Mouse (Mus musculus) limb, embryonic 13.5 days (tissue): ENCODE measurements around the gene Tgm5. TPM values are rescaled to one million over a fixed set of nuclear protein-coding genes. Genes with fewer than 3 reads are reported as not detected.

ENCODE experiments used
- ATAC-seq: fragments of 200-750 bp; cut with Nextera tagmentation; 2 replicates; pipeline ENCODE4 v1.8.0; 2017; ENCODE audit warnings: low read depth, moderate number of reproducible peaks, moderate TSS enrichment; ENCODE audit not compliant: low FRiP score
- H3K27ac ChIP-seq: fragments of 300-500 bp; sonication (generic); 2 replicates; pipeline ENCODE4 v1.5.1; 2015; ENCODE audit warnings: inconsistent platforms, mild to moderate bottlenecking, moderate library complexity
- H3K27me3 ChIP-seq: fragments of 300-500 bp; sonication (generic); 2 replicates; pipeline ENCODE4 v1.6.1; 2015; ENCODE audit warnings: mild to moderate bottlenecking, inconsistent platforms
- H3K36me3 ChIP-seq: fragments of 300-500 bp; sonication (generic); 2 replicates; pipeline ENCODE4 v1.6.1; 2015; ENCODE audit warnings: inconsistent platforms, mild to moderate bottlenecking, moderate library complexity
- H3K4me1 ChIP-seq: fragments of 300-500 bp; sonication (generic); 2 replicates; pipeline ENCODE4 v1.6.1; 2015; ENCODE audit warnings: inconsistent platforms
- H3K4me2 ChIP-seq: fragments of 300-500 bp; sonication (generic); replicated peaks from 2 replicates; pipeline ENCODE4 v1.6.1; 2015; ENCODE audit warnings: inconsistent platforms, mild to moderate bottlenecking, moderate library complexity
- H3K4me3 ChIP-seq: fragments of 300-500 bp; sonication (generic); 2 replicates; pipeline ENCODE4 v1.5.1; 2015; ENCODE audit warnings: moderate library complexity, mild to moderate bottlenecking, inconsistent platforms
- H3K9ac ChIP-seq: fragments of 300-500 bp; sonication (generic); 2 replicates; pipeline ENCODE4 v1.6.1; 2015; ENCODE audit warnings: mild to moderate bottlenecking, inconsistent platforms
- H3K9me3 ChIP-seq: fragments of 300-500 bp; sonication (generic); 2 replicates; pipeline ENCODE4 v1.6.1; 2016; ENCODE audit warnings: inconsistent platforms
- WGBS: fragments of 180-500 bp; shearing (Covaris S2); methylation state at CpG from one replicate; pipeline ENCODE4 v1.1.7; 2015; 5-methylcytosine and 5-hydroxymethylcytosine counted together
- polyA plus RNA-seq: library from polyadenylated mRNA; unstranded; fragments of >200 nt; fragmentation: Nextera tagmentation; extraction: Ambion mirVana; gene quantifications from 2 replicates; pipeline ENCODE4 v1.2.1, GENCODE M21; 2015

Tgm5 gene
- polyA plus RNA-seq, 1 experiment from 2014 or later = not detected

- no peak overlapping the region for H3K4me2 ChIP-seq
- no peak overlapping the region for H3K4me3 ChIP-seq
- ATAC-seq = no peak
- no peak overlapping the region for H3K27ac ChIP-seq
- no peaks in the 10 kb centered on the region for H3K9me3 ChIP-seq
- H3K27me3 ChIP-seq = no peaks in the 10 kb centered on the region
- H3K4me1 ChIP-seq = no peaks in the 10 kb centered on the region
- no peak overlapping the region for H3K9ac ChIP-seq
- 90% methylated on average over 1 of the region's 1 CpGs for WGBS
- H3K36me3 ChIP-seq = no peaks in the 10 kb centered on the region
Observed at GRCm38 (mm10) chr2:121082626-121083025, 3.0 kb downstream of the Tgm5 start.

- Histone ChIP-seq H3K4me2 (no peak overlapping the region), H3K9me3 (no peaks in the 10 kb centered on the region), H3K36me3 (no peaks in the 10 kb centered on the region), H3K27me3 (no peaks in the 10 kb centered on the region), H3K4me3 (no peak overlapping the region), H3K9ac (no peak overlapping the region), H3K4me1 (no peaks in the 10 kb centered on the region), H3K27ac (no peak overlapping the region)
- no peak for ATAC-seq
- 77% methylated on average over 7 of the region's 7 CpGs for WGBS
Observed at GRCm38 (mm10) chr2:121074747-121075146, 10.9 kb downstream of the Tgm5 start.

- Histone ChIP-seq H3K4me2 (no peak overlapping the region), H3K4me3 (no peak overlapping the region), H3K36me3 (no peaks in the 10 kb centered on the region), H3K27ac (no peak overlapping the region), H3K9ac (no peak overlapping the region), H3K4me1 (no peaks in the 10 kb centered on the region), H3K27me3 (no peaks in the 10 kb centered on the region), H3K9me3 (no peaks in the 10 kb centered on the region)
- no peak for ATAC-seq
- WGBS = 77% methylated on average over 6 of the region's 6 CpGs
Observed at GRCm38 (mm10) chr2:121071871-121072270, 13.8 kb downstream of the Tgm5 start.

GRCm38 (mm10) chr2:121069506-121069905, 16.1 kb downstream of the Tgm5 start:
- 69% methylated on average over 6 of the region's 6 CpGs for WGBS

GRCm38 (mm10) chr2:121067116-121067515, 18.5 kb downstream of the Tgm5 start:
- no peaks in the 10 kb centered on the region for H3K9me3 ChIP-seq
- 70% methylated on average over 4 of the region's 4 CpGs for WGBS
- no peak overlapping the region for H3K4me2 ChIP-seq
- no peaks in the 10 kb centered on the region for H3K27me3 ChIP-seq
- H3K36me3 ChIP-seq = no peaks in the 10 kb centered on the region
- H3K4me3 ChIP-seq = no peak overlapping the region
- no peaks in the 10 kb centered on the region for H3K4me1 ChIP-seq
- H3K27ac ChIP-seq = no peak overlapping the region
- no peak for ATAC-seq
- no peak overlapping the region for H3K9ac ChIP-seq

More at GRCm38 (mm10) chr2:121069506-121069905, 16.1 kb downstream of the Tgm5 start:
- H3K9ac ChIP-seq = no peak overlapping the region
- ATAC-seq = no peak
- H3K27ac ChIP-seq = no peak overlapping the region
- no peaks in the 10 kb centered on the region for H3K27me3 ChIP-seq
- H3K9me3 ChIP-seq = no peaks in the 10 kb centered on the region
- no peaks in the 10 kb centered on the region for H3K4me1 ChIP-seq
- H3K4me3 ChIP-seq = no peak overlapping the region
- H3K36me3 ChIP-seq = no peaks in the 10 kb centered on the region
- no peak overlapping the region for H3K4me2 ChIP-seq

- ATAC-seq = no peak
- H3K9ac ChIP-seq = no peak overlapping the region
- H3K4me2 ChIP-seq = no peak overlapping the region
- no peak overlapping the region for H3K27ac ChIP-seq
- no peak overlapping the region for H3K4me3 ChIP-seq
- no peaks in the 10 kb centered on the region for H3K9me3 ChIP-seq
- 52% methylated on average over 2 of the region's 2 CpGs for WGBS
- no peaks in the 10 kb centered on the region for H3K36me3 ChIP-seq
- H3K4me1 ChIP-seq = no peaks in the 10 kb centered on the region
- no peaks in the 10 kb centered on the region for H3K27me3 ChIP-seq
Observed at GRCm38 (mm10) chr2:121061315-121061714, 24.3 kb downstream of the Tgm5 start.

GRCm38 (mm10) chr2:121057997-121058396, 27.6 kb downstream of the Tgm5 start:
- Histone ChIP-seq H3K4me2 (no peak overlapping the region), H3K36me3 (no peaks in the 10 kb centered on the region), H3K27ac (no peak overlapping the region), H3K27me3 (no peaks in the 10 kb centered on the region), H3K9ac (no peak overlapping the region), H3K4me3 (no peak overlapping the region), H3K4me1 (no peaks in the 10 kb centered on the region), H3K9me3 (no peaks in the 10 kb centered on the region)
- WGBS = 65% methylated on average over 6 of the region's 6 CpGs
- no peak for ATAC-seq

- Histone ChIP-seq H3K4me2 (no peak overlapping the region), H3K4me3 (no peak overlapping the region), H3K9ac (no peak overlapping the region), H3K4me1 (no peaks in the 10 kb centered on the region), H3K36me3 (no peaks in the 10 kb centered on the region), H3K27ac (no peak overlapping the region), H3K27me3 (no peaks in the 10 kb centered on the region), H3K9me3 (no peaks in the 10 kb centered on the region)
- 85% methylated on average over 6 of the region's 6 CpGs for WGBS
- ATAC-seq = no peak
Observed at GRCm38 (mm10) chr2:121055915-121056314, 29.7 kb downstream of the Tgm5 start.

GRCm38 (mm10) chr2:121054060-121054459, 31.6 kb downstream of the Tgm5 start:
- H3K4me2 ChIP-seq = no peak overlapping the region
- H3K4me1 ChIP-seq = no peaks in the 10 kb centered on the region
- no peak overlapping the region for H3K9ac ChIP-seq
- WGBS = 74% methylated on average over 2 of the region's 2 CpGs
- no peak for ATAC-seq
- no peak overlapping the region for H3K27ac ChIP-seq
- no peak overlapping the region for H3K4me3 ChIP-seq
- H3K27me3 ChIP-seq = no peaks in the 10 kb centered on the region
- H3K36me3 ChIP-seq = no peaks in the 10 kb centered on the region
- H3K9me3 ChIP-seq = no peaks in the 10 kb centered on the region

- no peak overlapping the region for H3K9ac ChIP-seq
- WGBS = 91% methylated on average over 5 of the region's 5 CpGs
- no peak overlapping the region for H3K4me2 ChIP-seq
- H3K4me3 ChIP-seq = no peak overlapping the region
- H3K36me3 ChIP-seq = no peaks in the 10 kb centered on the region
- ATAC-seq = no peak
- no peaks in the 10 kb centered on the region for H3K27me3 ChIP-seq
- no peaks in the 10 kb centered on the region for H3K4me1 ChIP-seq
- no peaks in the 10 kb centered on the region for H3K9me3 ChIP-seq
- H3K27ac ChIP-seq = no peak overlapping the region
Observed at GRCm38 (mm10) chr2:121052176-121052575, 33.5 kb downstream of the Tgm5 start.

GRCm38 (mm10) chr2:121045653-121046052, 40.0 kb downstream of the Tgm5 start:
- Histone ChIP-seq H3K27ac (no peak overlapping the region), H3K4me1 (no peaks in the 10 kb centered on the region), H3K9me3 (no peaks in the 10 kb centered on the region), H3K4me2 (no peak overlapping the region), H3K4me3 (no peak overlapping the region), H3K36me3 (no peaks in the 10 kb centered on the region), H3K9ac (no peak overlapping the region), H3K27me3 (no peaks in the 10 kb centered on the region)
- WGBS = 80% methylated on average over 4 of the region's 4 CpGs
- ATAC-seq = no peak

- WGBS = 54% methylated on average over 5 of the region's 5 CpGs
Observed at GRCm38 (mm10) chr2:121041098-121041497, 44.5 kb downstream of the Tgm5 start.

GRCm38 (mm10) chr2:121039382-121039781, 46.3 kb downstream of the Tgm5 start:
- H3K9ac ChIP-seq = no peak overlapping the region
- no peak overlapping the region for H3K4me3 ChIP-seq
- WGBS = 88% methylated on average over 1 of the region's 1 CpGs
- no peaks in the 10 kb centered on the region for H3K36me3 ChIP-seq
- no peak overlapping the region for H3K27ac ChIP-seq
- no peaks in the 10 kb centered on the region for H3K4me1 ChIP-seq
- H3K4me2 ChIP-seq = no peak overlapping the region
- ATAC-seq = no peak
- no peaks in the 10 kb centered on the region for H3K9me3 ChIP-seq
- H3K27me3 ChIP-seq = no peaks in the 10 kb centered on the region

More at GRCm38 (mm10) chr2:121041098-121041497, 44.5 kb downstream of the Tgm5 start:
- H3K27ac ChIP-seq = no peak overlapping the region
- ATAC-seq = no peak
- H3K4me2 ChIP-seq = no peak overlapping the region
- H3K4me3 ChIP-seq = no peak overlapping the region
- no peak overlapping the region for H3K9ac ChIP-seq
- H3K9me3 ChIP-seq = no peaks in the 10 kb centered on the region
- no peaks in the 10 kb centered on the region for H3K27me3 ChIP-seq
- H3K4me1 ChIP-seq = no peaks in the 10 kb centered on the region
- no peaks in the 10 kb centered on the region for H3K36me3 ChIP-seq
